Mouse (Mus musculus) heart, adult 2 months (tissue): ENCODE results near the gene Mogs. TPM values are rescaled to one million over a fixed set of nuclear protein-coding genes. Genes with fewer than 3 reads are reported as not detected.

ENCODE experiments used
- DNase-seq, 2 experiments: peaks; one replicate each; pipeline ENCODE4 v3.0.0; 2021
- H3K27ac ChIP-seq: fragments of 200-600 bp; 2 replicates; pipeline ENCODE4 v1.8.1; 2022
- H3K27me3 ChIP-seq: fragments of 200-500 bp; 2 replicates; pipeline ENCODE4 v1.6.1; 2012; ENCODE audit warnings: mild to moderate bottlenecking, low read length, inconsistent platforms, mixed read lengths; ENCODE audit not compliant: control insufficient read depth, insufficient read depth
- H3K36me3 ChIP-seq: fragments of 200-500 bp; 2 replicates; pipeline ENCODE4 v1.6.1; 2012; ENCODE audit warnings: low read length, inconsistent platforms; ENCODE audit not compliant: control insufficient read depth, insufficient read depth
- H3K4me1 ChIP-seq: fragments of 200-500 bp; 2 replicates; pipeline ENCODE4 v1.6.1; 2011; ENCODE audit warnings: low read length; ENCODE audit not compliant: control insufficient read depth, insufficient read depth
- H3K4me3 ChIP-seq: fragments of 200-600 bp; 2 replicates; pipeline ENCODE4 v1.8.1; 2022
- H3K79me2 ChIP-seq: fragments of 200-500 bp; replicated peaks from 2 replicates; pipeline ENCODE4 v1.6.1; 2012; ENCODE audit warnings: mild to moderate bottlenecking, inconsistent platforms, low read length, moderate library complexity, mixed read lengths; ENCODE audit not compliant: control insufficient read depth, insufficient read depth
- H3K9ac ChIP-seq: fragments of 200-500 bp; 2 replicates; pipeline ENCODE4 v1.6.1; 2012; ENCODE audit warnings: low read depth, mild to moderate bottlenecking, control low read depth, inconsistent platforms, low read length, mixed read lengths
- CTCF ChIP-seq: fragments of 200-600 bp; IDR thresholded peaks from 2 replicates; pipeline ENCODE4 v1.8.1; 2022; ENCODE audit warnings: antibody characterized with exemption, mild to moderate bottlenecking, moderate library complexity
- EP300 ChIP-seq: fragments of 200-500 bp; IDR thresholded peaks from 2 replicates; pipeline ENCODE4 v1.6.1; 2011; ENCODE audit warnings: low read depth, low read length, control low read depth; ENCODE audit not compliant: insufficient read depth
- POLR2A ChIP-seq: fragments of 200-500 bp; IDR thresholded peaks from 2 replicates; pipeline ENCODE4 v1.6.1; 2011; ENCODE audit warnings: mild to moderate bottlenecking, low read depth, low read length, control low read depth; ENCODE audit not compliant: insufficient read depth
- WGBS: fragments of 180-500 bp; shearing (Covaris S2); methylation state at CpG from one replicate; pipeline ENCODE4 v1.1.7; 2018; 5-methylcytosine and 5-hydroxymethylcytosine counted together
- intact Hi-C: fragments of 180-260 bp; cut with DNase I; formaldehyde crosslinking; loops from one replicate; pipeline ENCODE4 v1.15.1; 2025
- polyA plus RNA-seq: library from polyadenylated mRNA; depleted of rRNA; stranded (reverse); fragments of >200 nt; gene quantifications from 2 replicates; pipeline ENCODE4 v1.2.3, GENCODE M21; 2012
- total RNA-seq, 2 experiments: library from RNA; stranded (reverse); gene quantifications; 2 replicates each; pipeline ENCODE4 v1.2.3; 2021

Gene Mogs
- total and polyA plus RNA-seq, 3 experiments: 7.2 to 13.9 (median 9.9) TPM

- WGBS: under 1% methylated on average over 74 of the region's 74 CpGs
- Histone ChIP-seq H3K4me1 (peaks cover 4% of the 10 kb centered on the region), H3K27me3 (no peaks in the 10 kb centered on the region), H3K4me3 (peak overlapping the region; percentile 72), H3K27ac (peak overlapping the region; percentile 89), H3K79me2 (no peaks in the 10 kb centered on the region), H3K36me3 (no peaks in the 10 kb centered on the region), H3K9ac (peak overlapping the region; percentile 91)
- peak; percentile 79 to 80 for DNase-seq
- TF ChIP-seq CTCF (peak; percentile 66), POLR2A (no peak)
- intact Hi-C loops: loop anchor here (1.0 to 10.0 kb wide), 2 partner anchors 106 to 163 kb away; no protein-coding TSS in a partner anchor
Measured at GRCm38 (mm10) chr6:83101688-83102556, 13.4 kb upstream of the Mogs start.

- H3K79me2 ChIP-seq: no peaks in the 10 kb centered on the region
- TF ChIP-seq POLR2A (no peak), EP300 (no peak), CTCF (no peak)
- intact Hi-C loops: loop anchor here (10.0 kb wide), 1 partner anchor 162 kb away; no protein-coding TSS in a partner anchor
- no peak for DNase-seq
- no peaks in the 10 kb centered on the region for H3K36me3 ChIP-seq
- no peak overlapping the region for H3K9ac ChIP-seq
- 69% methylated on average over 11 of the region's 11 CpGs for WGBS
- H3K4me1 ChIP-seq: peaks cover 4% of the 10 kb centered on the region
- H3K4me3 ChIP-seq: no peak overlapping the region
- no peaks in the 10 kb centered on the region for H3K27me3 ChIP-seq
- no peak overlapping the region for H3K27ac ChIP-seq
Measured at GRCm38 (mm10) chr6:83103130-83103650, 12.1 kb upstream of the Mogs start.

- Histone ChIP-seq H3K4me3 (no peak overlapping the region), H3K36me3 (no peaks in the 10 kb centered on the region), H3K27ac (no peak overlapping the region), H3K9ac (no peak overlapping the region), H3K79me2 (no peaks in the 10 kb centered on the region; the same call in 1 of the 2 replicates), H3K27me3 (no peaks in the 10 kb centered on the region), H3K4me1 (peaks cover 4% of the 10 kb centered on the region)
- intact Hi-C loops: loop anchor here (10.0 kb wide), 1 partner anchor 161 kb away; no protein-coding TSS in a partner anchor
- WGBS: 88% methylated on average over 4 of the region's 4 CpGs
- TF ChIP-seq EP300 (no peak), POLR2A (no peak), CTCF (no peak)
- no peak for DNase-seq
Measured at GRCm38 (mm10) chr6:83104158-83104557, 11.1 kb upstream of the Mogs start.

- WGBS: 44% methylated on average over 13 of the region's 13 CpGs
- peak; percentile 70 to 80 for DNase-seq
- H3K4me1 ChIP-seq: peaks cover 3% of the 10 kb centered on the region; the same call in 1 of the 2 replicates
- peak; percentile 83 for TF ChIP-seq CTCF
- TF ChIP-seq EP300: no peak
- H3K36me3 ChIP-seq: no peaks in the 10 kb centered on the region
- no peaks in the 10 kb centered on the region; the same call in 1 of the 2 replicates for H3K79me2 ChIP-seq
- no peak overlapping the region for H3K9ac ChIP-seq
- peak overlapping the region; percentile 75; the same call in 1 of the 2 replicates for H3K4me3 ChIP-seq
- H3K27ac ChIP-seq: no peak overlapping the region; the same call in 1 of the 2 replicates
- intact Hi-C loops: loop anchor here (2.0 to 10.0 kb wide), 3 partner anchors 51 to 157 kb away; partner anchors contain the start of genes Aup1 and Htra2
- H3K27me3 ChIP-seq: no peaks in the 10 kb centered on the region
Measured at GRCm38 (mm10) chr6:83107566-83108400, 7.5 kb upstream of the Mogs start.

- intact Hi-C loops: loop anchor here (1.0 to 10.0 kb wide), 3 partner anchors 16 to 156 kb away; partner anchors contain the start of genes Aup1, Htra2 and Ino80b
- TF ChIP-seq CTCF (no peak), POLR2A (peak; percentile 88), EP300 (peak; percentile 72; the same call in 1 of the 2 replicates)
Measured at GRCm38 (mm10) chr6:83108762-83109668, 6.3 kb upstream of the Mogs start, which contains the start of gene Mrpl53. Mrpl53 (plus strand) TSS chr6:83109040.

More at GRCm38 (mm10) chr6:83108762-83109668, 6.3 kb upstream of the Mogs start, which contains the start of gene Mrpl53:
- H3K9ac ChIP-seq: peak within 1 kb of the TSS; percentile 83
- H3K27me3 ChIP-seq: no peaks in the 10 kb centered on the region
- H3K36me3 ChIP-seq: no peaks in the 10 kb centered on the region
- 0 out of 2 replicates have a peak, but pooled peaks cover 1% of the 10 kb centered on the region for H3K4me1 ChIP-seq
- DNase-seq: peak; percentile 88 to 90
- peak within 1 kb of the TSS; percentile 90 for H3K27ac ChIP-seq
- H3K79me2 ChIP-seq: no peaks in the 10 kb centered on the region; the same call in 1 of the 2 replicates
- under 1% methylated on average over 76 of the region's 76 CpGs for WGBS
- peak within 1 kb of the TSS; percentile 75 for H3K4me3 ChIP-seq
